Mouse (Mus musculus) intestine, embryonic 14.5 days (tissue): ENCODE data around the gene Otoa. TPM values are rescaled to one million over a fixed set of nuclear protein-coding genes. Genes with fewer than 3 reads are reported as not detected.

Experiments
- ATAC-seq: fragments of 200-750 bp; cut with Nextera tagmentation; replicated peaks from 2 replicates; pipeline ENCODE4 v1.8.0; 2017; ENCODE audit warnings: low read depth, moderate number of reproducible peaks, moderate TSS enrichment, moderate library complexity; ENCODE audit not compliant: low FRiP score, low TSS enrichment
- DNase-seq: peaks from one replicate; pipeline ENCODE4 v3.0.0-alpha.2; 2018; ENCODE audit warnings: low spot score
- H3K27ac ChIP-seq: fragments of 300-500 bp; sonication (generic); 2 replicates; pipeline ENCODE4 v1.5.1; 2014; ENCODE audit warnings: low read depth, mild to moderate bottlenecking, control low read depth
- H3K27me3 ChIP-seq: fragments of 300-500 bp; sonication (generic); replicated peaks from 2 replicates; pipeline ENCODE4 v1.6.1; 2014; ENCODE audit warnings: low read length, control low read depth; ENCODE audit not compliant: control insufficient read depth, insufficient read depth
- H3K36me3 ChIP-seq: fragments of 300-500 bp; sonication (generic); 2 replicates; pipeline ENCODE4 v1.6.1; 2014; ENCODE audit warnings: low read length, control low read depth; ENCODE audit not compliant: control insufficient read depth, insufficient read depth
- H3K4me1 ChIP-seq: fragments of 300-500 bp; sonication (generic); replicated peaks from 2 replicates; pipeline ENCODE4 v1.6.1; 2014; ENCODE audit warnings: low read length, control low read depth, mixed read lengths; ENCODE audit not compliant: control insufficient read depth, insufficient read depth
- H3K4me2 ChIP-seq: fragments of 300-500 bp; sonication (generic); 2 replicates; pipeline ENCODE4 v1.6.1; 2014; ENCODE audit warnings: low read length
- H3K4me3 ChIP-seq: fragments of 300-500 bp; sonication (generic); 2 replicates; pipeline ENCODE4 v1.5.1; 2014; ENCODE audit warnings: low read depth, low read length, control low read depth, mixed read lengths
- H3K9ac ChIP-seq: fragments of 300-500 bp; sonication (generic); 2 replicates; pipeline ENCODE4 v1.6.1; 2014; ENCODE audit warnings: mild to moderate bottlenecking, low read length
- H3K9me3 ChIP-seq: fragments of 300-500 bp; sonication (generic); 2 replicates; pipeline ENCODE4 v1.6.1; 2016; ENCODE audit warnings: low read length, control low read depth; ENCODE audit not compliant: control insufficient read depth
- WGBS: fragments of 180-500 bp; shearing (Covaris S2); extraction: QIAGEN DNeasy Blood & Tissue Kit; methylation state at CpG from one replicate; pipeline ENCODE4 v1.1.7; 2014; 5-methylcytosine and 5-hydroxymethylcytosine counted together
- polyA plus RNA-seq: library from polyadenylated mRNA; unstranded; fragments of >200 nt; fragmentation: Nextera tagmentation; extraction: Ambion mirVana; gene quantifications from 2 replicates; pipeline ENCODE4 v1.2.1, GENCODE M21; 2014

The Otoa gene
- polyA plus RNA-seq, 1 experiment from 2014 or later = 0.11 TPM

DNA sequence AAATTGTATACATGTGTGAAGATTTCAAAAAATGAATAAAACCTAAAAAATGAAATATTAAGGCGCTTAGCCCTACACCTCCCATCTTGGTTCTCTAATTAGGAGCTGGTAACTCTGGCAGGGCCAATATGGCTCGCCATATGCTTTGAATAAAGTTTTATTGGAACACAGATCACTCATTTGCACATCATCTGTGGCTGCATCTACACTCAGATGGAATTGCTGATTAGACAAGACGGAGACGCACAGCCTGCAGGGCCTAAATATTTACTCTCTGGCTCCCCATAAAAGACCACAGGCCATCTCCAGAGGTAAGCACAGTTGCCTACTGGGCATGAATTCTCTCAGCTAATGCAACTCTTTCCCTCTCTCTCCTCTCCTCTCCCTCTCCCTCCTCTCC, 130.4 kb downstream of the Otoa start:
- DNase-seq (no peak), ATAC-seq (no peak)
- Histone ChIP-seq H3K4me1 (no peaks in the 10 kb centered on the region), H3K27me3 (no peaks in the 10 kb centered on the region), H3K4me3 (no peak overlapping the region), H3K4me2 (no peak overlapping the region), H3K27ac (no peak overlapping the region), H3K9me3 (no peaks in the 10 kb centered on the region), H3K9ac (no peak overlapping the region), H3K36me3 (no peaks in the 10 kb centered on the region)
- 63% methylated on average over 4 of the region's 4 CpGs for WGBS

Other genes starting within 250 kb of the Otoa start
- gene Eef2k, start 238.8 kb upstream of the Otoa start, polyA plus RNA-seq = 16.3 and 18.8 TPM in 2 replicates
- 27.7 and 30.5 TPM in 2 replicates for gene Polr3e, start 163.9 kb upstream of the Otoa start, polyA plus RNA-seq
- gene Cdr2, start 99.3 kb upstream of the Otoa start, polyA plus RNA-seq = 12.4 and 13.7 TPM in 2 replicates
- gene Mfsd13b, start 99.1 kb upstream of the Otoa start, polyA plus RNA-seq = 0.65 and 0.76 TPM in 2 replicates
- 162 TPM in 2 replicates for gene Mettl9, start 47.2 kb upstream of the Otoa start, polyA plus RNA-seq
- gene Igsf6, start 7.1 kb upstream of the Otoa start, polyA plus RNA-seq = 2.8 and 3.5 TPM in 2 replicates